Mouse (Mus musculus) E14TG2a.4 (cell line): Measurements from ENCODE around the gene Gm16381.
"Not testable (repeated sequence)": the region's sequence is repeated elsewhere in the genome, so short reads cannot be mapped to it uniquely, and the experiment has no call there.

Experiments
- CTCF ChIP-seq: conservative IDR thresholded peaks from 2 replicates; pipeline ENCODE4 v1.5.1; 2014; ENCODE audit warnings: low read length
- NANOG ChIP-seq: IDR thresholded peaks from 2 replicates; pipeline ENCODE4 v1.6.1; 2014; ENCODE audit warnings: borderline replicate concordance, low read length, mixed read lengths
- POU5F1 ChIP-seq: IDR thresholded peaks from 2 replicates; pipeline ENCODE4 v1.6.1; 2014; ENCODE audit warnings: low read length, borderline replicate concordance

- TF ChIP-seq CTCF, NANOG, POU5F1: not testable (repeated sequence)
Observed at GRCm38 (mm10) chr12:87601388-87601787, 43.0 kb downstream of the Gm16381 start.
